In genomic region chr12:24709831-24710508, GRCm38 (mm10) we compare ENCODE assay signal across 8 mouse cellular contexts. TPM values are rescaled to one million over a fixed set of nuclear protein-coding genes. Genes with fewer than 3 reads are reported as not detected.
A peak's percentile ranks its signal among the peaks of the same experiment; 100 is the strongest.
DNase-seq lines count a peak whose midpoint lies in the region; ATAC-seq and TF ChIP-seq lines count a peak whose summit lies in the region.

No protein-coding gene starts in this region.

- H3K9ac ChIP-seq in hindbrain, embryonic 12.5 days: no peak overlapping the region; the same call in 1 of the 2 replicates

- peak overlapping the region; percentile 100 for H3K4me3 ChIP-seq in bone marrow, adult 2 months (replicated peaks; ENCODE audit: control insufficient read depth, low read depth, low read length)
- H3K4me3 ChIP-seq in hindbrain, embryonic 12.5 days: peak overlapping the region; percentile 87

- H3K36me3 ChIP-seq in hindbrain, embryonic 12.5 days: 0 out of 2 replicates have a peak, but pooled peaks cover 10% of the 10 kb centered on the region

- no peak for ATAC-seq in hindbrain, embryonic 12.5 days (ENCODE audit: low FRiP score)
- peak; percentile 28 for ATAC-seq in megakaryocyte-erythroid progenitor cell, adult 5-6 weeks (replicated peaks; ENCODE audit: low FRiP score, low TSS enrichment, poor library complexity, severe bottlenecking)

- TF ChIP-seq POLR2A in bone marrow, adult 2 months (IDR thresholded peaks at IDR 0.05; ENCODE audit: borderline replicate concordance, control insufficient read depth, low read depth, low read length): no peak

- H3K27ac ChIP-seq in bone marrow, adult 2 months (ENCODE audit: control insufficient read depth, insufficient read depth, low read depth, low read length, poor library complexity): no peak overlapping the region; the same call in 1 of the 2 replicates
- no peak overlapping the region for H3K27ac ChIP-seq in hindbrain, embryonic 12.5 days

- 0 out of 2 replicates have a peak, but pooled peaks cover 4% of the 10 kb centered on the region for H3K27me3 ChIP-seq in hindbrain, embryonic 12.5 days

- 29% methylated on average over 5 of the region's 5 CpGs for WGBS in bone marrow, adult 2 months
- 32% methylated on average over 5 of the region's 5 CpGs for WGBS in hindbrain, embryonic 12.5 days

- intact Hi-C loops in left cerebral cortex, postnatal 25 days (cut with DNase I): loop anchor here (1.0 to 10.0 kb wide), 2 partner anchors 242 to 1585 kb away; no protein-coding TSS in a partner anchor

- H3K4me1 ChIP-seq in bone marrow, adult 2 months (ENCODE audit: control insufficient read depth, insufficient read depth, low read length): peaks cover 3% of the 10 kb centered on the region
- H3K4me1 ChIP-seq in hindbrain, embryonic 12.5 days: peaks cover 25% of the 10 kb centered on the region

- no peak for TF ChIP-seq CTCF in bone marrow, adult 2 months (IDR thresholded peaks at IDR 0.05; ENCODE audit: control insufficient read depth, insufficient read depth, low read length)

- peak overlapping the region; percentile 81 for H3K4me2 ChIP-seq in hindbrain, embryonic 12.5 days (replicated peaks)

- peak; percentile 73 for DNase-seq in left cerebral cortex, adult 11 months (ENCODE audit: low spot score)
- DNase-seq in left cerebral cortex, adult 8-10 months (ENCODE audit: low spot score in 2 of 2): no peak
- peak; percentile 70 for DNase-seq in fibroblast of lung, adult 2 months (ENCODE audit: low read depth)
- DNase-seq in left cerebral cortex, postnatal 25 days (ENCODE audit: low spot score in 2 of 2): peak; percentile 60 to 85
- DNase-seq in spleen, postnatal 36 days (ENCODE audit: low spot score in 2 of 2): peak; percentile 39 to 71

- H3K9me3 ChIP-seq in hindbrain, embryonic 12.5 days (replicated peaks): no peaks in the 10 kb centered on the region

RNA-seq across cellular contexts. Expression of gene Rrm2, which starts 1.9 kb away (rescaled TPM):
- 1 to 10 TPM; 1.6 to 2.8 (median 2.6) TPM for total RNA-seq in left cerebral cortex, adult 8-10 months (2022)
- 203 and 291 TPM in 2 replicates for polyA plus RNA-seq in bone marrow, adult 2 months (2011; ENCODE audit: insufficient read depth, insufficient read length, low replicate concordance, missing spikeins)
- 203 and 212 TPM in 2 replicates for polyA plus RNA-seq in hindbrain, embryonic 12.5 days (2016; fragmentation: Nextera tagmentation; extraction: Ambion mirVana)
- 1 to 10 TPM; 2.3 to 3.0 TPM for total RNA-seq in left cerebral cortex, postnatal 25 days (2021)
- total RNA-seq in megakaryocyte-erythroid progenitor cell, adult 5-6 weeks (2014; fragmentation: Nextera tagmentation): 188 and 245 TPM in 2 replicates
- 98.3 and 173 TPM in 2 replicates for total RNA-seq in megakaryocyte-erythroid progenitor cell, adult 5-6 weeks (2017)

RNA-seq across cellular contexts. Expression of gene Cys1, which starts 28.4 kb away (rescaled TPM):
- 10 to 100 TPM; 10.9 to 13.7 (median 12.5) TPM for total RNA-seq in left cerebral cortex, adult 8-10 months (2022)
- polyA plus RNA-seq in bone marrow, adult 2 months (2011; ENCODE audit: insufficient read depth, insufficient read length, low replicate concordance, missing spikeins): 0.56 and 3.0 TPM in 2 replicates
- 1.2 and 1.6 TPM in 2 replicates for polyA plus RNA-seq in hindbrain, embryonic 12.5 days (2016; fragmentation: Nextera tagmentation; extraction: Ambion mirVana)
- total RNA-seq in left cerebral cortex, postnatal 25 days (2021): 10 to 100 TPM; 15.5 to 15.6 TPM
- total RNA-seq in megakaryocyte-erythroid progenitor cell, adult 5-6 weeks (2014; fragmentation: Nextera tagmentation): not detected in 2 replicates
- not detected in 2 replicates for total RNA-seq in megakaryocyte-erythroid progenitor cell, adult 5-6 weeks (2017)

RNA-seq across cellular contexts. Expression of gene Klf11, which starts 58.9 kb away (rescaled TPM):
- total RNA-seq in left cerebral cortex, adult 8-10 months (2022): 1 to 10 TPM; 7.1 to 8.8 (median 8.1) TPM
- polyA plus RNA-seq in bone marrow, adult 2 months (2011; ENCODE audit: insufficient read depth, insufficient read length, low replicate concordance, missing spikeins): 10.4 and 11.8 TPM in 2 replicates
- polyA plus RNA-seq in hindbrain, embryonic 12.5 days (2016; fragmentation: Nextera tagmentation; extraction: Ambion mirVana): 17.0 and 18.0 TPM in 2 replicates
- total RNA-seq in left cerebral cortex, postnatal 25 days (2021): 1 to 10 TPM; 5.6 to 7.0 TPM
- total RNA-seq in megakaryocyte-erythroid progenitor cell, adult 5-6 weeks (2014; fragmentation: Nextera tagmentation): 10.9 and 16.6 TPM in 2 replicates
- total RNA-seq in megakaryocyte-erythroid progenitor cell, adult 5-6 weeks (2017): 15.7 and 18.6 TPM in 2 replicates

Comparison
In these comparisons a context has a peak if more than half of its experiments do, and no peak if none do; other contexts are left out.
1. DNase-seq: peak in left cerebral cortex, adult 11 months (single experiment), fibroblast of lung, adult 2 months (single experiment), left cerebral cortex, postnatal 25 days (2 of 2) and spleen, postnatal 36 days (2 of 2); none in left cerebral cortex, adult 8-10 months (0 of 2).
2. RNA of gene Rrm2, which starts 1.9 kb away (total RNA-seq): 98.3 to 245 TPM in megakaryocyte-erythroid progenitor cell, adult 5-6 weeks; 2.3 to 3.0 TPM in left cerebral cortex, postnatal 25 days and 1.6 to 2.8 TPM in left cerebral cortex, adult 8-10 months; every median in the first group is over 10 times any median in the second.
3. RNA of gene Cys1, which starts 28.4 kb away (total RNA-seq): 15.5 to 15.6 TPM in left cerebral cortex, postnatal 25 days and 10.9 to 13.7 TPM in left cerebral cortex, adult 8-10 months; not detected in megakaryocyte-erythroid progenitor cell, adult 5-6 weeks; every median in the first group is over 10 times any median in the second.